Mouse (Mus musculus) liver, embryonic 11.5 days (tissue): ENCODE measurements around the gene Ltbp4. TPM values are rescaled to one million over a fixed set of nuclear protein-coding genes. Genes with fewer than 3 reads are reported as not detected.
A peak's percentile ranks its signal among the peaks of the same experiment; 100 is the strongest.

ENCODE experiments used
- ATAC-seq: fragments of 200-750 bp; cut with Nextera tagmentation; replicated peaks from 2 replicates; pipeline ENCODE4 v1.8.0; 2017; ENCODE audit warnings: moderate number of reproducible peaks, mild to moderate bottlenecking, moderate TSS enrichment, moderate library complexity; ENCODE audit not compliant: low FRiP score
- DNase-seq: peaks from one replicate; pipeline ENCODE4 v3.0.0-alpha.2; 2017; ENCODE audit warnings: low spot score
- H3K27ac ChIP-seq: fragments of 300-500 bp; sonication (generic); 2 replicates; pipeline ENCODE4 v1.5.1; 2014; ENCODE audit warnings: mild to moderate bottlenecking, low read depth, low read length, control low read depth
- H3K27me3 ChIP-seq: fragments of 300-500 bp; sonication (generic); replicated peaks from 2 replicates; pipeline ENCODE4 v1.6.1; 2014; ENCODE audit warnings: low read length, mixed read lengths; ENCODE audit not compliant: control insufficient read depth, insufficient read depth
- H3K36me3 ChIP-seq: fragments of 300-500 bp; sonication (generic); 2 replicates; pipeline ENCODE4 v1.6.1; 2014; ENCODE audit warnings: mild to moderate bottlenecking, low read length, moderate library complexity, mixed read lengths; ENCODE audit not compliant: control insufficient read depth, insufficient read depth
- H3K4me1 ChIP-seq: fragments of 300-500 bp; sonication (generic); replicated peaks from 2 replicates; pipeline ENCODE4 v1.6.1; 2014; ENCODE audit warnings: low read length, mixed read lengths; ENCODE audit not compliant: control insufficient read depth, insufficient read depth
- H3K4me2 ChIP-seq: fragments of 300-500 bp; sonication (generic); 2 replicates; pipeline ENCODE4 v1.6.1; 2014; ENCODE audit warnings: mild to moderate bottlenecking, control low read depth, moderate library complexity
- H3K4me3 ChIP-seq: fragments of 300-500 bp; sonication (generic); 2 replicates; pipeline ENCODE4 v1.5.1; 2014; ENCODE audit warnings: low read depth, low read length, control low read depth
- H3K9ac ChIP-seq: fragments of 300-500 bp; sonication (generic); 2 replicates; pipeline ENCODE4 v1.6.1; 2014; ENCODE audit warnings: low read depth, low read length, control low read depth
- H3K9me3 ChIP-seq: fragments of 300-500 bp; sonication (generic); 2 replicates; pipeline ENCODE4 v1.6.1; 2016; ENCODE audit warnings: low read length, inconsistent platforms, mixed read lengths; ENCODE audit not compliant: control insufficient read depth
- WGBS: fragments of 180-500 bp; shearing (Covaris S2); extraction: QIAGEN DNeasy Blood & Tissue Kit; methylation state at CpG from one replicate; pipeline ENCODE4 v1.1.7; 2014; 5-methylcytosine and 5-hydroxymethylcytosine counted together
- polyA plus RNA-seq: library from polyadenylated mRNA; unstranded; fragments of >200 nt; fragmentation: Nextera tagmentation; extraction: Ambion mirVana; gene quantifications from 2 replicates; pipeline ENCODE4 v1.2.1, GENCODE M21; 2014

Ltbp4 gene
- polyA plus RNA-seq: 7.1 and 10.2 TPM in 2 replicates

GRCm38 (mm10) chr7:27337175-27337853 lies at the start of gene Ltbp4:
Ltbp4 (minus strand) TSS chr7:27337692.
- WGBS: 3% methylated on average over 36 of the region's 36 CpGs
- H3K27ac ChIP-seq: no peak within 1 kb of the TSS
- ATAC-seq: peak; percentile 70
- H3K27me3 ChIP-seq: peaks cover 72% of the 10 kb centered on the region
- H3K36me3 ChIP-seq: no peaks in the 10 kb centered on the region
- peak within 1 kb of the TSS; percentile 65 for H3K4me2 ChIP-seq
- H3K4me1 ChIP-seq: peaks cover 19% of the 10 kb centered on the region
- peak within 1 kb of the TSS; percentile 39 for H3K4me3 ChIP-seq
- H3K9ac ChIP-seq: no peak within 1 kb of the TSS
- no peaks in the 10 kb centered on the region for H3K9me3 ChIP-seq
- DNase-seq: no peak

- H3K4me2 ChIP-seq: no peak overlapping the region
- H3K4me3 ChIP-seq: no peak overlapping the region
- DNase-seq (no peak), ATAC-seq (0 out of 2 replicates have a peak, but pooled peaks have one; percentile 34)
- no peak overlapping the region for H3K9ac ChIP-seq
- no peaks in the 10 kb centered on the region for H3K36me3 ChIP-seq
- H3K9me3 ChIP-seq: no peaks in the 10 kb centered on the region
- H3K4me1 ChIP-seq: no peaks in the 10 kb centered on the region
- 42% methylated on average over 4 of the region's 4 CpGs for WGBS
- H3K27ac ChIP-seq: no peak overlapping the region
- peaks cover 2% of the 10 kb centered on the region; the same call in 1 of the 2 replicates for H3K27me3 ChIP-seq
These were observed 47.2 kb upstream of the Ltbp4 start for GRCm38 (mm10) chr7:27384731-27385130.

- H3K36me3 ChIP-seq: no peaks in the 10 kb centered on the region
These were observed 46.6 kb upstream of the Ltbp4 start for GRCm38 (mm10) chr7:27384134-27384533.

GRCm38 (mm10) chr7:27383233-27383632 lies 45.7 kb upstream of the Ltbp4 start:
- no peaks in the 10 kb centered on the region for H3K9me3 ChIP-seq
- no peak overlapping the region for H3K4me3 ChIP-seq
- WGBS: 53% methylated on average over 1 of the region's 1 CpGs
- peaks cover 14% of the 10 kb centered on the region for H3K27me3 ChIP-seq
- H3K4me2 ChIP-seq: no peak overlapping the region
- H3K27ac ChIP-seq: no peak overlapping the region
- no peak for ATAC-seq
- DNase-seq: no peak
- no peak overlapping the region for H3K9ac ChIP-seq
- H3K36me3 ChIP-seq: no peaks in the 10 kb centered on the region
- no peaks in the 10 kb centered on the region for H3K4me1 ChIP-seq

More at GRCm38 (mm10) chr7:27384134-27384533, 46.6 kb upstream of the Ltbp4 start:
- H3K4me3 ChIP-seq: no peak overlapping the region
- H3K27ac ChIP-seq: no peak overlapping the region
- H3K4me2 ChIP-seq: no peak overlapping the region
- DNase-seq (no peak), ATAC-seq (no peak)
- H3K27me3 ChIP-seq: peaks cover 8% of the 10 kb centered on the region
- no peak overlapping the region for H3K9ac ChIP-seq
- H3K9me3 ChIP-seq: no peaks in the 10 kb centered on the region
- 72% methylated on average over 5 of the region's 5 CpGs for WGBS
- H3K4me1 ChIP-seq: no peaks in the 10 kb centered on the region

- H3K9ac ChIP-seq: no peak overlapping the region
- H3K9me3 ChIP-seq: no peaks in the 10 kb centered on the region
- DNase-seq: no peak
- ATAC-seq: no peak
- H3K4me2 ChIP-seq: no peak overlapping the region
- no peak overlapping the region for H3K27ac ChIP-seq
- H3K4me1 ChIP-seq: no peaks in the 10 kb centered on the region
- WGBS: 49% methylated on average over 4 of the region's 4 CpGs
- H3K4me3 ChIP-seq: no peak overlapping the region
- no peaks in the 10 kb centered on the region for H3K36me3 ChIP-seq
- H3K27me3 ChIP-seq: peaks cover 19% of the 10 kb centered on the region
These were observed 44.1 kb upstream of the Ltbp4 start for GRCm38 (mm10) chr7:27381560-27381959.

GRCm38 (mm10) chr7:27381009-27381408 lies 43.5 kb upstream of the Ltbp4 start:
- 25% methylated on average over 1 of the region's 1 CpGs for WGBS
- ATAC-seq: no peak
- H3K27me3 ChIP-seq: peaks cover 25% of the 10 kb centered on the region
- H3K27ac ChIP-seq: no peak overlapping the region
- no peak overlapping the region for H3K9ac ChIP-seq
- DNase-seq: no peak
- no peaks in the 10 kb centered on the region for H3K4me1 ChIP-seq
- no peaks in the 10 kb centered on the region; the same call in 1 of the 2 replicates for H3K9me3 ChIP-seq
- no peak overlapping the region for H3K4me2 ChIP-seq
- no peak overlapping the region for H3K4me3 ChIP-seq
- no peaks in the 10 kb centered on the region for H3K36me3 ChIP-seq

- Histone ChIP-seq H3K9me3 (no peaks in the 10 kb centered on the region; the same call in 1 of the 2 replicates), H3K4me1 (no peaks in the 10 kb centered on the region), H3K36me3 (no peaks in the 10 kb centered on the region), H3K4me2 (no peak overlapping the region), H3K9ac (no peak overlapping the region), H3K27ac (no peak overlapping the region), H3K4me3 (no peak overlapping the region), H3K27me3 (peaks cover 35% of the 10 kb centered on the region)
- DNase-seq: no peak
- no peak for ATAC-seq
- 88% methylated on average over 6 of the region's 6 CpGs for WGBS
These were observed 42.3 kb upstream of the Ltbp4 start for GRCm38 (mm10) chr7:27379836-27380235.

- 21% methylated on average over 4 of the region's 4 CpGs for WGBS
- no peak for DNase-seq
- H3K9ac ChIP-seq: no peak overlapping the region
- no peaks in the 10 kb centered on the region for H3K4me1 ChIP-seq
- H3K4me2 ChIP-seq: no peak overlapping the region
- no peaks in the 10 kb centered on the region for H3K36me3 ChIP-seq
- no peaks in the 10 kb centered on the region; the same call in 1 of the 2 replicates for H3K9me3 ChIP-seq
- ATAC-seq: no peak
- peaks cover 49% of the 10 kb centered on the region for H3K27me3 ChIP-seq
- H3K4me3 ChIP-seq: no peak overlapping the region
- no peak overlapping the region for H3K27ac ChIP-seq
These were observed 40.9 kb upstream of the Ltbp4 start for GRCm38 (mm10) chr7:27378431-27378830.

GRCm38 (mm10) chr7:27375274-27375673 lies 37.8 kb upstream of the Ltbp4 start:
- no peak for ATAC-seq
- H3K4me1 ChIP-seq: no peaks in the 10 kb centered on the region
- no peak for DNase-seq
- H3K36me3 ChIP-seq: no peaks in the 10 kb centered on the region
- peaks cover 77% of the 10 kb centered on the region for H3K27me3 ChIP-seq
- no peak overlapping the region for H3K27ac ChIP-seq
- no peak overlapping the region for H3K4me2 ChIP-seq
- no peak overlapping the region for H3K4me3 ChIP-seq
- H3K9ac ChIP-seq: no peak overlapping the region
- H3K9me3 ChIP-seq: no peaks in the 10 kb centered on the region; the same call in 1 of the 2 replicates
- WGBS: 5% methylated on average over 22 of the region's 22 CpGs
